Mouse (Mus musculus): ENCODE measurements at regions not wholly inside any gene's neighbourhood (a gene's known extent, or its start where the extent isn't known, plus 50 kb on each side); places are given as distances from the start of the nearest gene placed in this dataset.

DNA sequence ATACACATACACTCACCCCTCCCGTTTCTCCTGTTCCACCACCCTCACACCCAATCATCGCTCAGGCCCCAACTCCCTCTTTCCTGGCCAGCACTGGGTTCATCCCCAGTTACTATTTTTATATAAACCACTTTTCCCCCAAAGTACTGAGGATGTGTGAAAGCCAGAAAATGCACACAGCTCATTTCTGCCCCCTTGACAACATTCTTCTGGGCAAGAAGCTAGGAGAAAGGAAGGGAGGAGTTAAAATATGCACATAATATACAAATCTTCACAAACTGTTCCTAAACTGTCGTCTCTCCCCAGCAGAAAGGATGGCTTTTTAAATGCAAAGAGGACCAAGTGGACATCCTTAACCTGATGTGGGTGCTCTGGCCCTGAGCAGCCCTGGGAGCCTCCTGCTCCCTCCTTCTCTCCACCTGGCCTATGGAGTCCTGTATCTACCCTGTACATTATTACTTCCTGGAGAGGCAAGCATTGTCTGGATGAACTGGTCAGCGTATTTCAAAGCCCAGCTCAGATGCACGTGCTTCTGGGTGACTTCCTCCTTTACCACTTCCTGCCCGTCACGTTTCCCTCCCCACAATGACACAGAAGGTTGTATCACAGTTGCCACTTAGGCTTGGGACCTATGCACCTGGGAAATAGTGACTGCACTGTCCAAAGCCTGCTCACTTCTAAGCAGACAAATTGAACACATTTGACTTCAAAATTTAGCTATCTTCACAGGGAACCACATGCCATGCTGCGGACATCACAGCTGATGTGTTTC, 227.8 kb downstream of the Rnf144a start:
- TF ChIP-seq FLI1 (IDR thresholded peaks at IDR 0.05; ENCODE audit: low read length) (no peak), GATA1 (IDR thresholded peaks at IDR 0.05; ENCODE audit: borderline replicate concordance, low read length) (no peak)
- H3K27me3 ChIP-seq (replicated peaks), result no peaks in the 10 kb centered on the region
- H3K36me3 ChIP-seq (replicated peaks; ENCODE audit: low read length), result no peaks in the 10 kb centered on the region
- H3K4me1 ChIP-seq, result peaks cover 9% of the 10 kb centered on the region
- H3K9me3 ChIP-seq, result peaks cover 7% of the 10 kb centered on the region; the same call in 1 of the 2 replicates
- H3K4me3 ChIP-seq (replicated peaks), result no peak overlapping the region

- H3K4me3 ChIP-seq (replicated peaks), result no peak overlapping the region
- peaks cover 9% of the 10 kb centered on the region for H3K4me1 ChIP-seq
- no peaks in the 10 kb centered on the region for H3K27me3 ChIP-seq (replicated peaks)
- TF ChIP-seq FLI1 (IDR thresholded peaks at IDR 0.05; ENCODE audit: low read length), result no peak
- no peaks in the 10 kb centered on the region for H3K9me3 ChIP-seq
- H3K36me3 ChIP-seq (replicated peaks; ENCODE audit: low read length), result no peaks in the 10 kb centered on the region
These were observed 230.2 kb downstream of the Rnf144a start for GRCm38 (mm10) chr12:26184701-26185460.

- no peak for TF ChIP-seq GATA1 (IDR thresholded peaks at IDR 0.05; ENCODE audit: borderline replicate concordance, low read length)
- TF ChIP-seq FLI1 (IDR thresholded peaks at IDR 0.05; ENCODE audit: low read length), result no peak
- no peaks in the 10 kb centered on the region for H3K36me3 ChIP-seq (replicated peaks; ENCODE audit: low read length)
- no peaks in the 10 kb centered on the region for H3K9me3 ChIP-seq
- H3K4me1 ChIP-seq, result peaks cover 9% of the 10 kb centered on the region
- no peak overlapping the region for H3K4me3 ChIP-seq (replicated peaks)
- H3K27me3 ChIP-seq (replicated peaks), result no peaks in the 10 kb centered on the region
These were observed 232.0 kb downstream of the Rnf144a start for GRCm38 (mm10) chr12:26183021-26183420.

- Histone ChIP-seq H3K4me3 (replicated peaks) (no peak overlapping the region), H3K36me3 (replicated peaks; ENCODE audit: low read length) (no peaks in the 10 kb centered on the region), H3K4me1 (no peaks in the 10 kb centered on the region), H3K27me3 (replicated peaks) (no peaks in the 10 kb centered on the region), H3K9me3 (no peaks in the 10 kb centered on the region)
- no peak for TF ChIP-seq FLI1 (IDR thresholded peaks at IDR 0.05; ENCODE audit: low read length)
- TF ChIP-seq GATA1 (IDR thresholded peaks at IDR 0.05; ENCODE audit: borderline replicate concordance, low read length), result no peak
These were observed 234.2 kb downstream of the Rnf144a start for GRCm38 (mm10) chr12:26180846-26181245.

DNA sequence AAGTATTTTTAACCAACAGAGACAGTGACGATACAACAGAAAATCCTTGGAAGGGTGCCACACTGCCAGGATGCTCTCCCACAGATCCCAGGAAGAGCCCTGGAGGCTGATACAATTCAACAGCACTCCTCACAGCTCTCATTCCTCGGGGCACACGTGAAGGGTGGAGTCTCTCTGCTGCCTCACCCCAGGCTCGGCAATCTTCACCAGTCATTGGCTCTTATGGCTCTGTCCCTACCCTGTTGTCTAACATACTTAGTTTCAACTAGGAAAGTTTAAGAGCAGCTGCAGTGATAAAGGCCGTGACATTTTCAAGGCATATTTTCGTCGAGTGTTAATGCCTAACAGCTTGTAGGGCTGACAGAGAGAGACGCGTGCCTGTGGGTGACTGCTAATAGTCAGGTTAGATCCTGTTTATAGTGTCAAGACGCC, 238.8 kb downstream of the Rnf144a start:
- H3K9me3 ChIP-seq, result no peaks in the 10 kb centered on the region
- H3K36me3 ChIP-seq (replicated peaks; ENCODE audit: low read length), result no peaks in the 10 kb centered on the region
- no peak overlapping the region for H3K4me3 ChIP-seq (replicated peaks)
- H3K27me3 ChIP-seq (replicated peaks), result no peaks in the 10 kb centered on the region
- TF ChIP-seq FLI1 (IDR thresholded peaks at IDR 0.05; ENCODE audit: low read length), result no peak
- no peak for TF ChIP-seq GATA1 (IDR thresholded peaks at IDR 0.05; ENCODE audit: borderline replicate concordance, low read length)
- no peaks in the 10 kb centered on the region for H3K4me1 ChIP-seq

GRCm38 (mm10) chr12:26163416-26163815, 251.6 kb downstream of the Rnf144a start:
- H3K27me3 ChIP-seq (replicated peaks), result no peaks in the 10 kb centered on the region
- no peaks in the 10 kb centered on the region for H3K9me3 ChIP-seq
- H3K4me3 ChIP-seq (replicated peaks), result no peak overlapping the region
- H3K4me1 ChIP-seq, result no peaks in the 10 kb centered on the region
- TF ChIP-seq GATA1 (IDR thresholded peaks at IDR 0.05; ENCODE audit: borderline replicate concordance, low read length) (no peak), FLI1 (IDR thresholded peaks at IDR 0.05; ENCODE audit: low read length) (no peak)
- no peaks in the 10 kb centered on the region for H3K36me3 ChIP-seq (replicated peaks; ENCODE audit: low read length)

GRCm38 (mm10) chr12:26160861-26161615, 254.0 kb downstream of the Rnf144a start:
- H3K36me3 ChIP-seq (replicated peaks; ENCODE audit: low read length), result no peaks in the 10 kb centered on the region
- no peaks in the 10 kb centered on the region for H3K9me3 ChIP-seq
- no peak overlapping the region for H3K4me3 ChIP-seq (replicated peaks)
- no peaks in the 10 kb centered on the region for H3K27me3 ChIP-seq (replicated peaks)
- no peaks in the 10 kb centered on the region for H3K4me1 ChIP-seq
- TF ChIP-seq FLI1 (IDR thresholded peaks at IDR 0.05; ENCODE audit: low read length), result no peak
- no peak for TF ChIP-seq GATA1 (IDR thresholded peaks at IDR 0.05; ENCODE audit: borderline replicate concordance, low read length)

GRCm38 (mm10) chr12:26152992-26153391, 262.1 kb downstream of the Rnf144a start:
- Histone ChIP-seq H3K4me1 (no peaks in the 10 kb centered on the region), H3K4me3 (replicated peaks) (no peak overlapping the region), H3K9me3 (no peaks in the 10 kb centered on the region), H3K27me3 (replicated peaks) (no peaks in the 10 kb centered on the region), H3K36me3 (replicated peaks; ENCODE audit: low read length) (no peaks in the 10 kb centered on the region)
- TF ChIP-seq FLI1 (IDR thresholded peaks at IDR 0.05; ENCODE audit: low read length), result no peak
- TF ChIP-seq GATA1 (IDR thresholded peaks at IDR 0.05; ENCODE audit: borderline replicate concordance, low read length), result no peak

- no peaks in the 10 kb centered on the region for H3K27me3 ChIP-seq (replicated peaks)
- H3K9me3 ChIP-seq, result no peaks in the 10 kb centered on the region
- no peak overlapping the region for H3K4me3 ChIP-seq (replicated peaks)
- TF ChIP-seq FLI1 (IDR thresholded peaks at IDR 0.05; ENCODE audit: low read length), result no peak
- no peak for TF ChIP-seq GATA1 (IDR thresholded peaks at IDR 0.05; ENCODE audit: borderline replicate concordance, low read length)
- H3K36me3 ChIP-seq (replicated peaks; ENCODE audit: low read length), result no peaks in the 10 kb centered on the region
- H3K4me1 ChIP-seq, result no peaks in the 10 kb centered on the region
These were observed 268.7 kb downstream of the Rnf144a start for GRCm38 (mm10) chr12:26146336-26146735.

Measured in megakaryocyte, embryonic 14.5 days (primary cell).